Mouse (Mus musculus) heart, embryonic 13.5 days (tissue): ENCODE measurements at regions not wholly inside any gene's neighbourhood (a gene's known extent, or its start where the extent isn't known, plus 50 kb on each side); places are given as distances from the start of the nearest gene placed in this dataset.

Experiments
- ATAC-seq: fragments of 200-750 bp; cut with Nextera tagmentation; 2 replicates; pipeline ENCODE4 v1.8.0; 2017; ENCODE audit warnings: moderate TSS enrichment; ENCODE audit not compliant: insufficient number of reproducible peaks, low FRiP score, low TSS enrichment; ENCODE audit errors: extremely low read depth
- H3K27ac ChIP-seq: fragments of 300-500 bp; sonication (generic); replicated peaks from 2 replicates; pipeline ENCODE4 v1.5.1; 2015; ENCODE audit warnings: moderate library complexity, mild to moderate bottlenecking, inconsistent platforms
- H3K27me3 ChIP-seq: fragments of 300-500 bp; sonication (generic); replicated peaks from 2 replicates; pipeline ENCODE4 v1.6.1; 2015; ENCODE audit warnings: mild to moderate bottlenecking, inconsistent platforms
- H3K36me3 ChIP-seq: fragments of 300-500 bp; sonication (generic); 2 replicates; pipeline ENCODE4 v1.6.1; 2015; ENCODE audit warnings: mild to moderate bottlenecking, inconsistent platforms
- H3K4me1 ChIP-seq: fragments of 300-500 bp; sonication (generic); 2 replicates; pipeline ENCODE4 v1.6.1; 2015; ENCODE audit warnings: inconsistent platforms
- H3K4me2 ChIP-seq: fragments of 300-500 bp; sonication (generic); 2 replicates; pipeline ENCODE4 v1.6.1; 2015; ENCODE audit warnings: inconsistent platforms, mild to moderate bottlenecking, moderate library complexity
- H3K4me3 ChIP-seq: fragments of 300-500 bp; sonication (generic); 2 replicates; pipeline ENCODE4 v1.5.1; 2015; ENCODE audit warnings: moderate library complexity, mild to moderate bottlenecking, inconsistent platforms
- H3K9ac ChIP-seq: fragments of 300-500 bp; sonication (generic); 2 replicates; pipeline ENCODE4 v1.6.1; 2015; ENCODE audit warnings: inconsistent platforms, mild to moderate bottlenecking, moderate library complexity
- H3K9me3 ChIP-seq: fragments of 300-500 bp; sonication (generic); 2 replicates; pipeline ENCODE4 v1.6.1; 2016; ENCODE audit warnings: inconsistent platforms
- WGBS: fragments of 180-500 bp; shearing (Covaris S2); methylation state at CpG from one replicate; pipeline ENCODE4 v1.1.7; 2015; ENCODE audit warnings: mixed read lengths; 5-methylcytosine and 5-hydroxymethylcytosine counted together

GRCm38 (mm10) chr10:98699579-98699978 is 214.6 kb upstream of the Atp2b1 start:
- WGBS = 68% methylated on average over 4 of the region's 4 CpGs
- Histone ChIP-seq H3K36me3 (no peaks in the 10 kb centered on the region), H3K4me1 (peaks cover 24% of the 10 kb centered on the region), H3K27me3 (no peaks in the 10 kb centered on the region), H3K27ac (no peak overlapping the region), H3K9ac (no peak overlapping the region), H3K4me2 (no peak overlapping the region), H3K9me3 (no peaks in the 10 kb centered on the region), H3K4me3 (no peak overlapping the region)
- ATAC-seq = no peak

DNA sequence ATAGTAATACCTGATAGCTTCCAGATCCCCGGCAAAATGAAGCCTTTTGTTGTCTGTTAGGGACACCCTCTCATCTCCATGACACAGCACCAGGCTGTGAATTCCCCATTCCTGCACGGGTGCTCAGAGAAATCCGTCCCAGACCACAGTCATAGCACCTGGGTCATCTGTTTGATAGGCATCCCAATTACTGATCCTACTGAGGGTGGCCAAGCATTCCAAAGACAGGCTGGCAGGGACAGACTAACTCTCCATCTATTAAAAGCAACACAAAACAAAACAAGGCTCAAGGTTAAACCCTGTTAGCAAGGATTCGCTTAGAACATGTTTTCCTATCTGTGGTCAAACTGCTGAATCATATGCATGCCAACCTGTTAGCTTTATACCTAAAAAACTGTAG is 213.8 kb upstream of the Atp2b1 start:
- Histone ChIP-seq H3K36me3 (no peaks in the 10 kb centered on the region), H3K27ac (no peak overlapping the region), H3K9ac (no peak overlapping the region), H3K4me2 (no peak overlapping the region), H3K4me3 (no peak overlapping the region), H3K4me1 (peaks cover 24% of the 10 kb centered on the region), H3K9me3 (no peaks in the 10 kb centered on the region), H3K27me3 (no peaks in the 10 kb centered on the region)
- WGBS = 45% methylated on average over 4 of the region's 4 CpGs
- no peak for ATAC-seq

DNA sequence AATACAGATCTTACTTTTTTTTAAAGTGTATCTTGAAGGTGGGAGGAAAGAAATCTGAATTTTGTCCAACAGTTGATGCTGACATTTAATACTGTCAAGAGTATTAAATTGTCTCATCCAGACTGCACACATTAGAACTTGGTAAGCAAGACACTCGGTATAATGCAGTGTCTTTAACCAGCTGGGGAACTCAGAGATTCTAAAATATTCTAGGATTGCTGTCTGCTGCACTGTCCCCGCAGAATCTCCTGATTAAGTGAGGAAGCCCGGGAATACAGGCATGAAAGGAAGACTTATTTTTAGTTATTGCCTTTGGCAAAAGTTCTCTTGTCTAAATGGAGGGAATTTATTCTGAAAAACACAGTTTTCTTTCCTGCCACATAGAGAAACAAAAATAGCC is 212.9 kb upstream of the Atp2b1 start:
- WGBS = 12% methylated on average over 3 of the region's 3 CpGs

GRCm38 (mm10) chr10:98702470-98703215 is 211.6 kb upstream of the Atp2b1 start:
- H3K9me3 ChIP-seq = no peaks in the 10 kb centered on the region
- H3K9ac ChIP-seq = no peak overlapping the region
- no peak overlapping the region for H3K4me2 ChIP-seq
- no peak overlapping the region for H3K4me3 ChIP-seq
- ATAC-seq = no peak
- H3K36me3 ChIP-seq = no peaks in the 10 kb centered on the region
- no peaks in the 10 kb centered on the region for H3K27me3 ChIP-seq
- peaks cover 24% of the 10 kb centered on the region for H3K4me1 ChIP-seq
- H3K27ac ChIP-seq = no peak overlapping the region
- WGBS = 78% methylated on average over 5 of the region's 5 CpGs

More for the DNA sequence above, 212.9 kb upstream of the Atp2b1 start:
- ATAC-seq = no peak
- no peaks in the 10 kb centered on the region for H3K9me3 ChIP-seq
- H3K4me2 ChIP-seq = no peak overlapping the region
- peaks cover 24% of the 10 kb centered on the region for H3K4me1 ChIP-seq
- H3K27me3 ChIP-seq = no peaks in the 10 kb centered on the region
- H3K27ac ChIP-seq = no peak overlapping the region
- H3K9ac ChIP-seq = no peak overlapping the region
- H3K36me3 ChIP-seq = no peaks in the 10 kb centered on the region
- H3K4me3 ChIP-seq = no peak overlapping the region

- Histone ChIP-seq H3K4me1 (peaks cover 24% of the 10 kb centered on the region), H3K9me3 (no peaks in the 10 kb centered on the region), H3K27me3 (no peaks in the 10 kb centered on the region), H3K36me3 (no peaks in the 10 kb centered on the region), H3K27ac (no peak overlapping the region), H3K4me3 (no peak overlapping the region), H3K9ac (no peak overlapping the region), H3K4me2 (no peak overlapping the region)
- ATAC-seq = no peak
- 70% methylated on average over 2 of the region's 2 CpGs for WGBS
Observed at GRCm38 (mm10) chr10:98703642-98704293, 210.4 kb upstream of the Atp2b1 start.

- H3K27me3 ChIP-seq = no peaks in the 10 kb centered on the region
- H3K9me3 ChIP-seq = no peaks in the 10 kb centered on the region
- H3K36me3 ChIP-seq = no peaks in the 10 kb centered on the region
- no peak overlapping the region for H3K9ac ChIP-seq
- H3K27ac ChIP-seq = no peak overlapping the region
- H3K4me2 ChIP-seq = no peak overlapping the region
- 76% methylated on average over 6 of the region's 6 CpGs for WGBS
- no peak overlapping the region for H3K4me3 ChIP-seq
- peaks cover 24% of the 10 kb centered on the region for H3K4me1 ChIP-seq
- ATAC-seq = no peak
Observed at GRCm38 (mm10) chr10:98704559-98704958, 209.6 kb upstream of the Atp2b1 start.

DNA sequence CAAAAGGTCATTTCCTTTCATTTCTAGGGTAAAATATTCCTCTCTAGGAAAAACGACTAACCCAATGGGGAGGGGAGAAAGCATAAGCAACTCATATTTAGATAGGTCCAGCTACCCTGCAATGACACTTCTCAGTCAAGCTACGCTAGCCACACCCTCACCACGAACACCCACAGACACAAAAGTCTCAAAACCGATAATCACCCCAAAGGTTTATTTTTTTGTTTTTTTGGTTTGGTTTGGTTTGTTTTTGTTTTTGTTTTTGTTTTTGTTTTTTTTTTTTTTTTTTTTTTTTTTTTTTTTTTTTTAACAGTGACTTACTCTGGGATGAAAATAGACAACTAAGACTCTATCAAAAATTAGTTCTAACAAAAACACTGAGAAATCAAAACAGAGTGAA is 196.3 kb upstream of the Atp2b1 start:
- Histone ChIP-seq H3K4me2 (no peak overlapping the region), H3K4me3 (no peak overlapping the region), H3K9me3 (no peaks in the 10 kb centered on the region), H3K9ac (no peak overlapping the region), H3K36me3 (no peaks in the 10 kb centered on the region), H3K4me1 (peaks cover 38% of the 10 kb centered on the region), H3K27ac (no peak overlapping the region), H3K27me3 (no peaks in the 10 kb centered on the region)
- 80% methylated on average over 4 of the region's 4 CpGs for WGBS
- no peak for ATAC-seq

GRCm38 (mm10) chr10:98718706-98719105 is 195.5 kb upstream of the Atp2b1 start:
- no peak overlapping the region for H3K4me3 ChIP-seq
- no peak for ATAC-seq
- no peak overlapping the region for H3K27ac ChIP-seq
- H3K4me1 ChIP-seq = peaks cover 38% of the 10 kb centered on the region
- H3K9me3 ChIP-seq = no peaks in the 10 kb centered on the region
- no peak overlapping the region for H3K9ac ChIP-seq
- no peaks in the 10 kb centered on the region for H3K36me3 ChIP-seq
- WGBS = 66% methylated on average over 4 of the region's 4 CpGs
- H3K4me2 ChIP-seq = no peak overlapping the region
- no peaks in the 10 kb centered on the region for H3K27me3 ChIP-seq

DNA sequence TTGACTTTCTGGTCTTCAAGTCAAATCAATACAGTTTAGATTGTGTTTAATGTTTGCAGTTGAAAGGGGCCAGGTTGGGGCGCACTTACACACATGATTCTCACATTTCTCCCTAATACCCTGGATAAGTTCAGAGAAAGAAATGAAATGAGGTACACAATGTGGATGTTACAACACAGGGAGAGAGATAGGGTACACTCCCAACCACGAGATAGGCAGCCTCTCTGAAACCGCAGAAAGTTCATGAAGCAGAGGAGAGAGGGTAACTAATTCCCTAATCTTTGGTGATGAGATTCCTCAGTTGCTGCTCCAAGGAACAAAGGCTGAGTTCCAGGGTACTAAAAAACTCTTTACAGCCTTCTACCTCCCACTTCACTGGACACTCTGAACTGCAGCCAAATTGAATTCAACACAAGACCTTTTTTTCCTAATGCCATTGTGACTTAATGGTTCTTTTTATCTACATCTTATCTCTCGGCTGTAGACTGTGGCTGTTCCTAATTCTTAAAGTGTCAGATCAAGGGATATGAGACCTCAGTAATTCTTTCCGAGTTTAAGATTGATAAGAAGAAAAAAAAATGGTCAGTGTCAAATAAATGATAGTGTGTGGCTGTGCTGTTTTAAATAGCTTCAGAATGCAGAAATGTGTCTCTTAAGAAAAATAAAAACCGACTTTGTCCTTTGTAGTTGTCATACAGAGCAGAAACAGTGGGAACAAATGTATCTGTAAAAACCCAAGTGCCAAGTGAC is 193.8 kb upstream of the Atp2b1 start:
- H3K27ac ChIP-seq = no peak overlapping the region
- H3K4me2 ChIP-seq = no peak overlapping the region
- H3K4me1 ChIP-seq = peaks cover 32% of the 10 kb centered on the region
- H3K27me3 ChIP-seq = no peaks in the 10 kb centered on the region
- no peak overlapping the region for H3K9ac ChIP-seq
- no peaks in the 10 kb centered on the region for H3K36me3 ChIP-seq
- no peaks in the 10 kb centered on the region for H3K9me3 ChIP-seq
- ATAC-seq = no peak
- WGBS = 30% methylated on average over 6 of the region's 6 CpGs
- H3K4me3 ChIP-seq = no peak overlapping the region

- H3K9ac ChIP-seq = no peak overlapping the region
- no peaks in the 10 kb centered on the region for H3K36me3 ChIP-seq
- H3K4me3 ChIP-seq = no peak overlapping the region
- no peak overlapping the region for H3K4me2 ChIP-seq
- H3K9me3 ChIP-seq = no peaks in the 10 kb centered on the region
- 78% methylated on average over 5 of the region's 5 CpGs for WGBS
- no peak for ATAC-seq
- H3K27me3 ChIP-seq = no peaks in the 10 kb centered on the region
- H3K4me1 ChIP-seq = peaks cover 11% of the 10 kb centered on the region
- H3K27ac ChIP-seq = no peak overlapping the region
Observed at GRCm38 (mm10) chr10:98725110-98725509, 189.1 kb upstream of the Atp2b1 start.

- no peak overlapping the region for H3K4me3 ChIP-seq
Observed at GRCm38 (mm10) chr10:98727130-98727529, 187.1 kb upstream of the Atp2b1 start.

More at GRCm38 (mm10) chr10:98727130-98727529, 187.1 kb upstream of the Atp2b1 start:
- no peak overlapping the region for H3K4me2 ChIP-seq
- WGBS = 76% methylated on average over 4 of the region's 4 CpGs
- no peaks in the 10 kb centered on the region for H3K9me3 ChIP-seq
- H3K4me1 ChIP-seq = no peaks in the 10 kb centered on the region
- no peak overlapping the region for H3K27ac ChIP-seq
- H3K9ac ChIP-seq = no peak overlapping the region
- H3K36me3 ChIP-seq = no peaks in the 10 kb centered on the region
- H3K27me3 ChIP-seq = no peaks in the 10 kb centered on the region
- ATAC-seq = no peak
